Mouse (Mus musculus) forebrain, postnatal 0 days (tissue): ENCODE results near the gene Pyroxd2. TPM values are rescaled to one million over a fixed set of nuclear protein-coding genes. Genes with fewer than 3 reads are reported as not detected.
"Not testable (repeated sequence)": the region's sequence is repeated elsewhere in the genome, so short reads cannot be mapped to it uniquely, and the experiment has no call there.

ENCODE experiments used
- ATAC-seq: fragments of 200-750 bp; cut with Nextera tagmentation; 2 replicates; pipeline ENCODE4 v1.8.0; 2017; ENCODE audit warnings: mild to moderate bottlenecking, moderate library complexity
- DNase-seq: peaks from one replicate; pipeline ENCODE4 v3.0.0-alpha.2; 2015
- H3K27ac ChIP-seq: fragments of 300-500 bp; sonication (generic); 2 replicates; pipeline ENCODE4 v1.5.1; 2014; ENCODE audit warnings: low read depth, mild to moderate bottlenecking, antibody characterized with exemption, low read length, moderate library complexity, mixed read lengths
- H3K27me3 ChIP-seq: fragments of 300-500 bp; sonication (generic); 2 replicates; pipeline ENCODE4 v1.6.1; 2014; ENCODE audit warnings: mild to moderate bottlenecking, low read length, mixed read lengths; ENCODE audit not compliant: insufficient read depth
- H3K36me3 ChIP-seq: fragments of 300-500 bp; sonication (generic); 2 replicates; pipeline ENCODE4 v1.6.1; 2014; ENCODE audit warnings: mild to moderate bottlenecking, moderate library complexity; ENCODE audit not compliant: insufficient read depth
- H3K4me1 ChIP-seq: fragments of 300-500 bp; sonication (generic); 2 replicates; pipeline ENCODE4 v1.6.1; 2014; ENCODE audit warnings: antibody characterized with exemption; ENCODE audit not compliant: insufficient read depth
- H3K4me2 ChIP-seq: fragments of 300-500 bp; sonication (generic); 2 replicates; pipeline ENCODE4 v1.6.1; 2014; ENCODE audit warnings: low read depth, mild to moderate bottlenecking, moderate library complexity
- H3K4me3 ChIP-seq: fragments of 300-500 bp; sonication (generic); 2 replicates; pipeline ENCODE4 v1.5.1; 2014; ENCODE audit warnings: low read depth, low read length, mixed read lengths
- H3K9ac ChIP-seq: fragments of 300-500 bp; sonication (generic); 2 replicates; pipeline ENCODE4 v1.6.1; 2014; ENCODE audit warnings: mild to moderate bottlenecking
- H3K9me3 ChIP-seq: fragments of 300-500 bp; sonication (generic); 2 replicates; pipeline ENCODE4 v1.6.1; 2016; ENCODE audit warnings: low read length
- CTCF ChIP-seq: sonication (generic); IDR thresholded peaks from 2 replicates; pipeline ENCODE4 v1.5.1; 2016; ENCODE audit warnings: antibody characterized with exemption, control low read depth, low read depth
- WGBS: fragments of 180-500 bp; shearing (Covaris S2); extraction: QIAGEN DNeasy Blood & Tissue Kit; methylation state at CpG from one replicate; pipeline ENCODE4 v1.1.7; 2014; 5-methylcytosine and 5-hydroxymethylcytosine counted together
- polyA plus RNA-seq: library from polyadenylated mRNA; unstranded; fragments of >200 nt; fragmentation: Nextera tagmentation; extraction: Ambion mirVana; gene quantifications from 2 replicates; pipeline ENCODE4 v1.2.1, GENCODE M21; 2015
- total RNA-seq: library from RNA; depleted of rRNA; stranded (reverse); fragments of >200 nt; gene quantifications from 2 replicates; pipeline ENCODE4 v1.2.3, GENCODE M21; 2014; rRNA removed

The Pyroxd2 gene
- total and polyA plus RNA-seq, 2 experiments from 2014 or later, result 2.6 to 2.7 TPM

DNA sequence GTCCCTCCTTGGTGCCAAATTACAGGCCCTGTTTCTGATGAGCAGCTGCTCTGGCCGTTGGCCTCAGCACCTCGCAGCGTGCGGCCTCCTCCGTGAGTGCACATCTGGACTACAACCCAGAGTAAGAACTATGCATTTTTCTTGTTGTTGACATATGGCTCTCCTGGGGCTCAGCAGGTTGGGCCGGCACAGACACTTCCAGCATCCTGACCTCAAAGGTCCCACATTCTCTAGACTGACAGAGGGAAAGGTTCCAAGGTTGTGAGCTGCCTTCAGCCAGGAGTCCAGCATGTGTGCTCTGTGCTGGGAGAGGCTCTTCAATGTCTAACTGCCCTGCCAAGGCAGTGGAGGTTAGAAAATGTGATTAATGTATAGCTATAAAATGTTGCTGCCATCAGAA is 55.2 kb downstream of the Pyroxd2 start:
- no peak overlapping the region for H3K9ac ChIP-seq
- ATAC-seq, result no peak
- H3K27me3 ChIP-seq, result no peaks in the 10 kb centered on the region
- no peaks in the 10 kb centered on the region for H3K4me1 ChIP-seq
- H3K9me3 ChIP-seq, result no peaks in the 10 kb centered on the region
- DNase-seq, result no peak
- no peak overlapping the region for H3K27ac ChIP-seq
- 88% methylated on average over 6 of the region's 6 CpGs for WGBS
- no peaks in the 10 kb centered on the region for H3K36me3 ChIP-seq
- no peak overlapping the region for H3K4me2 ChIP-seq
- H3K4me3 ChIP-seq, result no peak overlapping the region
- TF ChIP-seq CTCF, result no peak

DNA sequence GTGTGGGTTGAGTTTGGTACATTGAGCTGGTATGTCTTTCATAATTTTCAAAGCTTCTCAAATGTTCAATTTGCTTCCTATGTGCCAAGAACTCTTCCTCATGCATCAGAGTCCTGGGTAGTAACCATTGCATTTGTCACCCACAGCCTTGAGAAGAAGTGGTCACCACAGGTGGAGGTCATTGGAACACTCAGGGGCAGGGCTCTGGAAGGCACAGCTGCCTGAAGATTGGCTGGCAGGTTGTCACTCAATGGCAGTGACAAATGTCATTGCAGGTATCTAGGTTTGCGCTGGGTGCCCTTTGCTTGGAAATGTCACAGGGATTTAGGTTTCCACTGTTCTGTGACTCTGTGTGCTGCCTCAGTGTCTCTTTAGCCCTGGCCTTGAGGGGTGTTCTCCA is 62.3 kb downstream of the Pyroxd2 start:
- DNase-seq, result no peak
- ATAC-seq, result no peak
- 75% methylated on average over 1 of the region's 1 CpGs for WGBS

DNA sequence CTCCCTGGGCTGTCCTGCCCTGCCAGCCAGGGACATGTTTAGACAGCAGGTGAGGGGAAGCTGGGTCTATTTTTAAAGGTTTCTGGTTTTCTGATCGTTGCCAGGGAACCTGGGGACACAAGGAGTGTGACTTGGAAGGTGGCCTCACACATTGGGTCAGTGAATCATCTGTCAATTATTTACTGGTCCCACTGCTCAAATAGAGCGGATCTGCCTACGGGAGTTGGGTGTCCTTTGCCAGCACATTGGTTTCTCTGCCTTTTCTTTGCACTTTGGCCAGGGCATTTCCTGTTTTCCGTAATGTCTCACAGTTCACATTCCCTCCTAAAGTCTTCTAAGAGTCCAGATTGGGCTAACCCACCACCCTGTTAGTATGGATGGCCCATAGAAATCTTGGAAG is 62.8 kb downstream of the Pyroxd2 start:
- Histone ChIP-seq H3K4me3 (no peak overlapping the region), H3K4me1 (no peaks in the 10 kb centered on the region), H3K27ac (no peak overlapping the region), H3K9ac (no peak overlapping the region), H3K36me3 (no peaks in the 10 kb centered on the region), H3K4me2 (no peak overlapping the region), H3K9me3 (no peaks in the 10 kb centered on the region), H3K27me3 (no peaks in the 10 kb centered on the region)
- 83% methylated on average over 4 of the region's 4 CpGs for WGBS
- no peak for ATAC-seq
- DNase-seq, result no peak
- no peak for TF ChIP-seq CTCF

More for the DNA sequence above, 62.3 kb downstream of the Pyroxd2 start:
- Histone ChIP-seq H3K9ac (no peak overlapping the region), H3K36me3 (no peaks in the 10 kb centered on the region), H3K27ac (no peak overlapping the region), H3K4me3 (no peak overlapping the region), H3K9me3 (no peaks in the 10 kb centered on the region), H3K4me1 (no peaks in the 10 kb centered on the region), H3K27me3 (no peaks in the 10 kb centered on the region), H3K4me2 (no peak overlapping the region)
- TF ChIP-seq CTCF, result no peak

DNA sequence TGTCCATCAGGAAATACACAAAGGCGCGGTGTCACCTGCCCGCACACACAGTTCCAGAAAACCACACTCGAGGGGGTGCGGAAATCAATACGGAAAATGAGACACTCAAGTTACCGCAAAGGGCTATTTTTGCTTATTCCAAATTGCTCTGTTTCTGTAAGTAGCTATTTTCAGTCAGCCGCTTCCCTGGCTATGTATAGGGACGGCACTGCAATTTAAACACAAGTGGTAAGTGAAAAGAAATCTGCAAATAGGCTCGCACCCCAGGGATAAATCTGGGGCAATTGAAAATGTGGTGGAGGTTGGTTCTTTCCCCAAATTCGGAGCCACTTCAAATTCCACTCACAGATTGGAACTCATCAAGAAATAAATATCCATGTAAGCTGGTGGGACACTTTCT is 63.3 kb downstream of the Pyroxd2 start:
- H3K36me3 ChIP-seq, result no peaks in the 10 kb centered on the region
- peak; percentile 23 for DNase-seq
- 69% methylated on average over 11 of the region's 11 CpGs for WGBS

DNA sequence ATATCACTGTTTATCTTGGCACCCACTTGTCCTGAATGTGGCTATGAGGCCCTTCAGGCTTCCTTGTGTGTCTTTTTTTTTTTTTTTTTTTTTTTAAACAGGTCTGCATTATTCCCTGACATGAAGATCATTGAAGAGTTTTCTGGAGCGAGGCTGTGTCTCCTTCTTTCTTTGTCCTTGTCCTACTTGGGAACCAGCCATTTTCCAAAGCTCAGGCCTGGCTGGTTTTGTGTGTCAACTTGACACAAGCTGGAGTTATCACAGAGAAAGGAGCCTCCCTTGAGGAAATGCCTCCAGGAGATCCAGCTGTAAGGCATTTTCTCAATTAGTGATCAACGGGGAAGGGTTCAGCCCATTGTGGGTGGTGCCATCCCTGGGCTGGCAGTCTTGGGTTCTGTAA is 69.8 kb downstream of the Pyroxd2 start:
- not testable (repeated sequence) for DNase-seq, ATAC-seq
- WGBS, result 73% methylated on average over 2 of the region's 2 CpGs

More for the DNA sequence above, 63.3 kb downstream of the Pyroxd2 start:
- Histone ChIP-seq H3K27ac (no peak overlapping the region), H3K27me3 (no peaks in the 10 kb centered on the region), H3K4me1 (no peaks in the 10 kb centered on the region), H3K4me2 (no peak overlapping the region), H3K4me3 (no peak overlapping the region), H3K9me3 (no peaks in the 10 kb centered on the region), H3K9ac (no peak overlapping the region)
- no peak for ATAC-seq
- TF ChIP-seq CTCF, result no peak

DNA sequence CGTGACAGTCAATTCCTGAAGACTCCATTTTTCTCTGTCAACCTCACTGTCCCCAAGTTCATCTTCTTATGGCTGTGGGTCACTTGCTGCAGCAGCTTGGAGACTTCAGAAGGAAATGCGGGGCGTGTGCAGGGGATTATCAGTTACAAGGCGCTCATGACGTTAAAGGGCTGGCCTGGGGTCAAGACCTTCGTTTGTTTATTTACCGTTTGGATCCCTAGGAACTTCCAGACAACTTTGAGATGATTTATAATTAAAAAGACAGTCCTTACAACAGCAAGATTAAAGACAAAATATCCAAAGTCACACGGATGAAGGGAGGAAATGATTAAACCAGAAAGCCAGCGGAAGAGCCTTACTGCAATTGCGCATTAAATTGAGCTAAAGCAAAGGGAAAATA is 74.4 kb downstream of the Pyroxd2 start:
- no peaks in the 10 kb centered on the region for H3K4me1 ChIP-seq
- DNase-seq (no peak), ATAC-seq (no peak)
- H3K9me3 ChIP-seq, result no peaks in the 10 kb centered on the region
- no peak overlapping the region for H3K4me2 ChIP-seq
- no peaks in the 10 kb centered on the region for H3K27me3 ChIP-seq
- WGBS, result 79% methylated on average over 10 of the region's 10 CpGs
- H3K27ac ChIP-seq, result no peak overlapping the region
- H3K4me3 ChIP-seq, result no peak overlapping the region
- no peaks in the 10 kb centered on the region for H3K36me3 ChIP-seq
- no peak overlapping the region for H3K9ac ChIP-seq
- no peak for TF ChIP-seq CTCF

More for the DNA sequence above, 69.8 kb downstream of the Pyroxd2 start:
- H3K9ac ChIP-seq, H3K4me1 ChIP-seq, H3K9me3 ChIP-seq, H3K36me3 ChIP-seq, H3K27ac ChIP-seq, H3K4me3 ChIP-seq, H3K27me3 ChIP-seq, H3K4me2 ChIP-seq: not testable (repeated sequence)

DNA sequence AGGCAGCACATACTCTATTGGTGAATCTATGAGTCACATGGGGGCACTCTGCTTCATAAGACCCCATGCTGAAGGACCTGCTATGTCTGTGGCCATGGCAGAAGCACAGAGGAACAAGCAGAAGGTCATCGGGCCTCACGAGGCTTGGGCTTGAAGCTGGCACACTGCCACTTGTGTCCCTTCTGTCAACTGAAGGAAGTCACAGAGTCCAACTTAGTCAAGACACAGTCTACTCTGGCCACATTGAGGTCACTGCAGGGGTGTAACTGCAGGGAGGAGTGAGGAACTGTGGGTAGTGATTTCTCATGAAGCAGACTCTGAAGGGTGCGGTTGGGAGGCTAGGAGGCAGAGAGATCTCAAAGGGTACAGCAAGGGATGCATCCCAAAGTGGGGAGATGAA is 75.1 kb downstream of the Pyroxd2 start:
- H3K27ac ChIP-seq, result no peak overlapping the region
- H3K9ac ChIP-seq, result no peak overlapping the region
- no peak for TF ChIP-seq CTCF
- WGBS, result 86% methylated on average over 3 of the region's 3 CpGs
- H3K4me3 ChIP-seq, result no peak overlapping the region
- no peaks in the 10 kb centered on the region for H3K27me3 ChIP-seq
- H3K4me2 ChIP-seq, result no peak overlapping the region
- H3K9me3 ChIP-seq, result no peaks in the 10 kb centered on the region
- no peak for ATAC-seq
- H3K36me3 ChIP-seq, result no peaks in the 10 kb centered on the region
- no peak for DNase-seq
- 0 out of 2 replicates have a peak, but pooled peaks cover 3% of the 10 kb centered on the region for H3K4me1 ChIP-seq

DNA sequence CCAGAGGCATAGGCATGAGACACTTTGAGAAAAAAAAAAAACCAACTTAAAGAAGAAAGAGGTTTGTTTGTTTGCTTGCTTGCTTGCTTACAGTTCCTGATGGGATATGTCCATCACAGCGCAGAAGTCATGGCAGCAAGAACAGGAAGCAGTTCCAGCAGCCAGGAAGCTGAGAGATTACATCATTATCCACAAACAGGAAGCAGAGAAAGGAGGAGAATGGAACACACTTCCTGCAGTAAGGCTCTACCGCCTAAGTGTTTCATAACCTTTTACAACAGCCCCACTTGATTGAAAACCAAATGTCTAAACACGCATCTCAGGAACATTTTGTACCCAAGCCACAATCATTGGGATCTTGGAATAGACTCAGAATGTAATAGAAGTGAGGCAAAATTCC is 75.6 kb downstream of the Pyroxd2 start:
- TF ChIP-seq CTCF, result no peak
- 97% methylated on average over 3 of the region's 3 CpGs for WGBS
- no peak overlapping the region for H3K4me2 ChIP-seq
- H3K9me3 ChIP-seq, result no peaks in the 10 kb centered on the region
- no peak overlapping the region for H3K4me3 ChIP-seq
- H3K9ac ChIP-seq, result no peak overlapping the region
- ATAC-seq (no peak), DNase-seq (no peak)
- H3K27ac ChIP-seq, result no peak overlapping the region
- no peaks in the 10 kb centered on the region for H3K27me3 ChIP-seq
- H3K36me3 ChIP-seq, result no peaks in the 10 kb centered on the region
- 0 out of 2 replicates have a peak, but pooled peaks cover 3% of the 10 kb centered on the region for H3K4me1 ChIP-seq

Other genes starting within 250 kb of the Pyroxd2 start
- 10.7 and 11.9 TPM in 2 replicates for gene R3hcc1l, start 234.0 kb downstream of the Pyroxd2 start, total RNA-seq
- gene R3hcc1l, start 234.0 kb downstream of the Pyroxd2 start, polyA plus RNA-seq, result 9.1 and 10.9 TPM in 2 replicates
- 0.46 and 1.5 TPM in 2 replicates for gene Loxl4, start 140.0 kb downstream of the Pyroxd2 start, total RNA-seq
- 0.15 TPM in 1 of 2 replicates, not detected in the other for gene Loxl4, start 140.0 kb downstream of the Pyroxd2 start, polyA plus RNA-seq
- 12.5 and 25.2 TPM in 2 replicates for gene Hps1, start 27.2 kb upstream of the Pyroxd2 start, total RNA-seq
- 12.6 and 14.3 TPM in 2 replicates for gene Hps1, start 27.2 kb upstream of the Pyroxd2 start, polyA plus RNA-seq